8 mouse cellular contexts compared by ENCODE assay signal in the genomic region with DNA sequence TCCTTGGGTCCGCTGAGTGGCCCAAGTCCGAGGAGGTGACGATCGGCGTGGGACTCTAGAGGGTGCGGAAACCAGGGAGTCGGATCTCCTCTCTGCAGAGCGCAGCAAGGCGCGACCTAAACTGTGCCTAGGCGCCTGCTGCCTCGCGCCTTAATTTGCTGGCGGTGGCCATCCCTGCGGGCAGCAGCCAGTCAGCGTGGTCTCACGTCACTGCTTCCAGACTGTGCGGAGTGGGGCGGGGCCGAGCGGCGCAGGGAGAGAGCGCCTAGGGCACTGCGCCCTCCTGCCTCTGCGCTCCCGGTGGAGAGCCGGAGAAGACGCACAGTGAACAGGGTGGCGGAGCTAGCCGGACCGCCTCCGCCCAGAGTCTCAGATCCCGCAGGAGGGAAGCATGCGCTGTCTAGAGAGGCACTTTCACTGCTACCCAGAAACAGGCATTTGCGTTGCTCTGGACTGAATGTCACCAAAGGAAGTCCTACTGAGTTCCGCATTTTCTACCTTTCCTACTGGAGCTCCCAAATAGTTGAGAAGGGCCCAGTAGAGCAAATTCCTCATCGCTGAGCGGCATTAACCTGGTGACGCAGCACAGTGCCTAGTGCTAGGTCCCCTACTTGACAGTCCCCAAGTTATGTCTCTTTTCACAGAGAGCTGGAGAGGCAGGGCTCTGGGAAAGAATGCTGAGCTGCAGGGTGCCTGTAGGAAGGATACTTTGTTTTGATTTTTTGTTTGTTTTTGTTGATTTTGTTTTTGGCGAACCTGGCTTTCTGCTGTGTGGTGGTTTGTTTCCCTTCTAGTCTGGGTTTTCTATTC. TPM values are rescaled to one million over a fixed set of nuclear protein-coding genes. Genes with fewer than 3 reads are reported as not detected.
DNase-seq lines count a peak whose midpoint lies in the region; ATAC-seq lines count a peak whose summit lies in the region.
"Had no signal": no experiment of that assay in that cellular context is flagged by ENCODE, and none has a peak within 500 bp of the region (broad histone marks: within the 10 kb centered on the region; RNA-seq: fewer than 3 reads in every experiment).

A gene (minus strand): TSS at position 144 of the 810 bp plus-strand sequence.

- intact Hi-C loops in heart, postnatal 10 days (cut with DNase I) = loop anchor here (2.0 to 10.0 kb wide), 3 partner anchors 143 to 330 kb away; no protein-coding TSS in a partner anchor

- no peak within 1 kb of the TSS; the same call in 1 of the 2 replicates for H3K27ac ChIP-seq in embryonic facial prominence, embryonic 10.5 days (replicated peaks)
- no peak within 1 kb of the TSS for H3K27ac ChIP-seq in limb, embryonic 12.5 days
- H3K27ac ChIP-seq in neural tube, embryonic 15.5 days (replicated peaks) = no peak within 1 kb of the TSS

- no peak within 1 kb of the TSS; the same call in 1 of the 2 replicates for H3K9ac ChIP-seq in limb, embryonic 12.5 days (replicated peaks)
- H3K9ac ChIP-seq in neural tube, embryonic 15.5 days (replicated peaks) = no peak within 1 kb of the TSS

- WGBS in embryonic facial prominence, embryonic 10.5 days = under 1% methylated on average over 40 of the region's 40 CpGs
- WGBS in limb, embryonic 12.5 days = under 1% methylated on average over 40 of the region's 40 CpGs
- WGBS in neural tube, embryonic 15.5 days = under 1% methylated on average over 40 of the region's 40 CpGs

- peak; percentile 56 for DNase-seq in adrenal gland, adult 2 months
- DNase-seq in embryonic facial prominence, embryonic 10.5 days (ENCODE audit: low spot score) = peak; percentile 87
- peak; percentile 95 to 97 for DNase-seq in heart, postnatal 10 days
- DNase-seq in layer of hippocampus, adult 8-10 months (ENCODE audit: low spot score in 2 of 2) = no peak
- no peak for DNase-seq in T-cell, adult 2 months (ENCODE audit: low spot score)

- ATAC-seq in limb, embryonic 12.5 days (ENCODE audit: insufficient number of reproducible peaks, insufficient read depth, low FRiP score, low TSS enrichment, low read depth) = peak; percentile 93
- peak; percentile 50 for ATAC-seq in neural tube, embryonic 15.5 days (ENCODE audit: low FRiP score)

- peak within 1 kb of the TSS; percentile 52 for H3K4me3 ChIP-seq in embryonic facial prominence, embryonic 10.5 days
- peak within 1 kb of the TSS; percentile 37 for H3K4me3 ChIP-seq in limb, embryonic 12.5 days (replicated peaks)
- peak within 1 kb of the TSS; percentile 19 for H3K4me3 ChIP-seq in neural tube, embryonic 15.5 days (replicated peaks)

- H3K9me3 ChIP-seq in embryonic facial prominence, embryonic 10.5 days = no peaks in the 10 kb centered on the region
- no peaks in the 10 kb centered on the region for H3K9me3 ChIP-seq in limb, embryonic 12.5 days
- no peaks in the 10 kb centered on the region for H3K9me3 ChIP-seq in neural tube, embryonic 15.5 days (replicated peaks)

- peaks cover 100% of the 10 kb centered on the region for H3K27me3 ChIP-seq in embryonic facial prominence, embryonic 10.5 days (replicated peaks; ENCODE audit: low read depth, poor library complexity, severe bottlenecking)
- peaks cover 97% of the 10 kb centered on the region for H3K27me3 ChIP-seq in limb, embryonic 12.5 days
- H3K27me3 ChIP-seq in neural tube, embryonic 15.5 days (replicated peaks) = peaks cover 92% of the 10 kb centered on the region

- H3K36me3 ChIP-seq in embryonic facial prominence, embryonic 10.5 days (replicated peaks) = no peaks in the 10 kb centered on the region
- no peaks in the 10 kb centered on the region for H3K36me3 ChIP-seq in limb, embryonic 12.5 days
- no peaks in the 10 kb centered on the region for H3K36me3 ChIP-seq in neural tube, embryonic 15.5 days

- peaks cover 36% of the 10 kb centered on the region for H3K4me1 ChIP-seq in embryonic facial prominence, embryonic 10.5 days
- peaks cover 24% of the 10 kb centered on the region for H3K4me1 ChIP-seq in limb, embryonic 12.5 days (replicated peaks)
- H3K4me1 ChIP-seq in neural tube, embryonic 15.5 days = peaks cover 26% of the 10 kb centered on the region

- peak within 1 kb of the TSS; percentile 57 for H3K4me2 ChIP-seq in limb, embryonic 12.5 days
- peak within 1 kb of the TSS; percentile 51 for H3K4me2 ChIP-seq in neural tube, embryonic 15.5 days

RNA-seq across cellular contexts. Expression of the gene that starts here (rescaled TPM):
- total RNA-seq in adrenal gland, adult 2 months (2021) = 10 to 100 TPM; 22.4 to 34.6 TPM
- polyA plus RNA-seq in adrenal gland, adult 2 months (2012; rRNA removed) = 3.5 and 5.0 TPM in 2 replicates
- polyA plus RNA-seq in embryonic facial prominence, embryonic 10.5 days (2016; fragmentation: Nextera tagmentation; extraction: Ambion mirVana) = 0.87 and 2.1 TPM in 2 replicates
- total RNA-seq in heart, postnatal 10 days (2021) = 100 to 1,000 TPM; 181 to 223 TPM
- polyA plus RNA-seq in limb, embryonic 12.5 days (2016; fragmentation: Nextera tagmentation; extraction: Ambion mirVana) = 0.13 TPM in 1 of 2 replicates, not detected in the other
- 0.03 and 0.28 TPM in 2 replicates for polyA plus RNA-seq in neural tube, embryonic 15.5 days (2015; fragmentation: Nextera tagmentation; extraction: Ambion mirVana)
- total RNA-seq in layer of hippocampus, adult 8-10 months (2022) = not detected
- polyA plus RNA-seq: spleen, adult 2 months had no signal

Comparison
In these comparisons a context has a peak if more than half of its experiments do, and no peak if none do; other contexts are left out.
1. RNA of the gene that starts here (total RNA-seq): 181 to 223 TPM in heart, postnatal 10 days and 22.4 to 34.6 TPM in adrenal gland, adult 2 months; not detected in layer of hippocampus, adult 8-10 months; every median in the first group is over 10 times any median in the second.
2. RNA of the gene that starts here (total RNA-seq): 181 to 223 TPM in heart, postnatal 10 days; 22.4 to 34.6 TPM in adrenal gland, adult 2 months; every median in the first group is over 4 times any median in the second.
3. Peak in ATAC-seq, H3K4me3 ChIP-seq and H3K4me2 ChIP-seq in limb, embryonic 12.5 days; RNA of the gene not detected or under 1 TPM.
4. Peak in ATAC-seq, H3K4me3 ChIP-seq and H3K4me2 ChIP-seq in neural tube, embryonic 15.5 days; RNA of the gene not detected or under 1 TPM.
5. DNase-seq: peak in adrenal gland, adult 2 months (single experiment), embryonic facial prominence, embryonic 10.5 days (single experiment) and heart, postnatal 10 days (2 of 2); none in layer of hippocampus, adult 8-10 months (0 of 2) and T-cell, adult 2 months (single experiment).
6. Peak in every context shown above with its lines, with median percentiles within 50 percentile points of each other: H3K4me3 ChIP-seq.